Mouse (Mus musculus): ENCODE data around the gene Eif3m. TPM values are rescaled to one million over a fixed set of nuclear protein-coding genes. Genes with fewer than 3 reads are reported as not detected.
A peak's percentile ranks its signal among the peaks of the same experiment; 100 is the strongest.
"Not testable (repeated sequence)": the region's sequence is repeated elsewhere in the genome, so short reads cannot be mapped to it uniquely, and the experiment has no call there.

Eif3m gene
- polyA plus RNA-seq, 1 experiment from 2014 or later, result 338 TPM

DNA sequence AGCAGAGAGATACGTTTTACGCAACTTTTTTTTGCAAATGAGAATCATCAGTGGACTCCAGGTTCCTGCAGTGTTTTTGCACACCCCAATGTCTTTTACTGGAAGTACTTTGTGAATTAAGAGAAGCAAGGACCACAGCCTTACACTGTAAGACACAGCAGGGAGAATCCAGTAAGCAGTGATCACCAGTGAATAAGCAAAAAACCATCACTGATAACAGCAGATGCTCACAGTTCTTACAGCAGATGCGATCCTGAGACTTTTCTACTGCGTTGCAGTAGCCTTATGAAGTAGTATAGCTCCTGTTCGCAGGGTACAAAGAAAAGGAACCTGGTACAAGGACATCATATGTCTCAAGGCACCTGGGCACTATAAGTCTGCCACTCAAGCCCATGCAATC, 13.6 kb upstream of the Eif3m start:
- Histone ChIP-seq H3K4me3 (replicated peaks) (no peak overlapping the region), H3K4me1 (peaks cover 30% of the 10 kb centered on the region), H3K36me3 (no peaks in the 10 kb centered on the region), H3K9ac (no peak overlapping the region), H3K27ac (no peak overlapping the region), H3K4me2 (no peak overlapping the region), H3K9me3 (replicated peaks) (no peaks in the 10 kb centered on the region), H3K27me3 (0 out of 2 replicates have a peak, but pooled peaks cover 4% of the 10 kb centered on the region)
- no peak for ATAC-seq (replicated peaks; ENCODE audit: low FRiP score)
- 91% methylated on average over 5 of the region's 5 CpGs for WGBS

DNA sequence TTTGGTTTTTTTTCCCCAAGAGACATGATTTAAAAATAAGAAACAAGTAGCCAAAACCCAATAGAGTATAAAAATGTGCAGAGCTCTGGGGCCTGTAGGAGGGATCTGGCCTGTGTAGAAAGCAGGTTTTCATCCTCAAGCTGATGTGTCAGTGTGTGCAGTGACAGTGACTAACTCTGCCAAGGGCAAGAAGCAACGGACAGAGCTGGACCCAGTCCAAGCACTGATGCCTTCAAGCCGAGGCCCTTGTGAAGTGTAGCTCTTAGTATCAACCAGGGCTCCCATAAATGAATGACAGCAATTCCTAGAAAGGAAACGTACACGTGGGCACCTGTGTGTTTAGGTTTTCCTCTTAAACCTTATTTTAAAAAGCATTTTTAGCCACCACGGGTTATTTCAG, 11.9 kb upstream of the Eif3m start:
- Histone ChIP-seq H3K36me3 (no peaks in the 10 kb centered on the region), H3K4me3 (replicated peaks) (no peak overlapping the region), H3K9me3 (replicated peaks) (no peaks in the 10 kb centered on the region), H3K27ac (no peak overlapping the region), H3K27me3 (0 out of 2 replicates have a peak, but pooled peaks cover 4% of the 10 kb centered on the region), H3K9ac (no peak overlapping the region), H3K4me2 (no peak overlapping the region), H3K4me1 (peaks cover 29% of the 10 kb centered on the region)
- no peak for ATAC-seq (replicated peaks; ENCODE audit: low FRiP score)
- 58% methylated on average over 5 of the region's 5 CpGs for WGBS

- peak; percentile 47 for ATAC-seq (replicated peaks; ENCODE audit: low FRiP score)
- peaks cover 43% of the 10 kb centered on the region for H3K4me1 ChIP-seq
- H3K27ac ChIP-seq, result peak overlapping the region; percentile 79
- WGBS, result 30% methylated on average over 22 of the region's 22 CpGs
- H3K27me3 ChIP-seq, result 0 out of 2 replicates have a peak, but pooled peaks cover 4% of the 10 kb centered on the region
- no peak overlapping the region for H3K9ac ChIP-seq
- H3K36me3 ChIP-seq, result no peaks in the 10 kb centered on the region
- no peak overlapping the region for H3K4me3 ChIP-seq (replicated peaks)
- no peaks in the 10 kb centered on the region for H3K9me3 ChIP-seq (replicated peaks)
- H3K4me2 ChIP-seq, result peak overlapping the region; percentile 17; the same call in 1 of the 2 replicates
These were observed 10.2 kb upstream of the Eif3m start for GRCm38 (mm10) chr2:105026950-105027695.

- ATAC-seq (replicated peaks; ENCODE audit: low FRiP score); H3K9me3 ChIP-seq (replicated peaks); H3K36me3 ChIP-seq; H3K4me3 ChIP-seq (replicated peaks); H3K27me3 ChIP-seq; H3K9ac ChIP-seq; H3K27ac ChIP-seq; H3K4me2 ChIP-seq: not testable (repeated sequence)
- 74% methylated on average over 12 of the region's 12 CpGs for WGBS
- peaks cover 55% of the 10 kb centered on the region for H3K4me1 ChIP-seq
These were observed 8.7 kb upstream of the Eif3m start for GRCm38 (mm10) chr2:105025610-105026009.

DNA sequence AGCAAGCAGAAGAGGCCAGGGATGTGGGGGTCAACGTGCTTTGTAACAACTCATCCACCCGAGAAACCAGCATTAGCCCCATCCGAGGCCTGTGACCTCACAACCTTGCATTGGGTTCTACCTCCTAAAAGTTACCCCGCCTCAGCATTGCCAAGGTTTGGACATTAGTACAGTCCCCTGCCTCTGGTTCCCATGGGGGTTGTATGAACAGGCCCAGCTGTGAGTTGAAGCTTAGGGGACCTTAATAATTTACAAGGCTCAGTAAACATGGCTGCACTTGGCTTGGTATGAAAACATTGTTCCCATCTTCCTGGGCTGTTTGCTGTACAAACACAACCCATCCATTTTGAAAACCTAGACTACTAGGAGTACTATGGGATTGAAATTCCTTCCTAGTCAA, 6.9 kb upstream of the Eif3m start:
- Histone ChIP-seq H3K9ac (no peak overlapping the region), H3K36me3 (no peaks in the 10 kb centered on the region), H3K4me3 (replicated peaks) (no peak overlapping the region), H3K27ac (peak overlapping the region; percentile 82), H3K4me2 (no peak overlapping the region), H3K9me3 (replicated peaks) (no peaks in the 10 kb centered on the region), H3K4me1 (peaks cover 55% of the 10 kb centered on the region), H3K27me3 (no peaks in the 10 kb centered on the region)
- ATAC-seq (replicated peaks; ENCODE audit: low FRiP score), result peak; percentile 77
- 21% methylated on average over 4 of the region's 4 CpGs for WGBS

DNA sequence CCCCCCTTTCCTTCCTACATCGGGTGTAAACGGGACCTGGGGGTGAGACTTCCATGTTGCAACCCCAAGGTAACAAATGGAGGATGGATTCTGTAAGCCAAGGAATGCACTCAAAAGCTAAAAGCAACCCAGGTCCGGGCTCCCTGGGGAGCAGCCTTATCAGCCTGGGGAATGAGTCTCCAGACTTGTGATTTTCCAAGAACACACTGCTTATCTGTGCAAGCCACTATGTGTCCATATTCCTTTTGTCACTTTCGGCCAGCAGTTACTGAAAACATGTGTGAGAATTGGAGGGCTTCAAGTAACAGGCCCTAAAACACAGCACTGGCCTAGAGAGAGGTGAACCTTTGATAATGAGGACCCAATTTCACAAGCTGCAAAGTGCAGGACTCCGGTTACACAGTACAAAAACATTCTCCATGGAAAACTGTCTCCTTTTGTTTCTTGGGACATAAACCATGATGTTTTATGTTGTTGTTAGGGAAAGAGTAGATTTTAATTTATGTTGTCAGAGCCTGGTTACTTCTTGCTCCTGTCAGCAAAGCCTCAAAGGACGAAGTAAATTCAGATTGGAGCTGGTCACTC, 6.2 kb upstream of the Eif3m start:
- Histone ChIP-seq H3K9ac (no peak overlapping the region), H3K27me3 (no peaks in the 10 kb centered on the region), H3K4me2 (no peak overlapping the region), H3K36me3 (no peaks in the 10 kb centered on the region), H3K4me3 (replicated peaks) (no peak overlapping the region), H3K27ac (peak overlapping the region; percentile 82), H3K4me1 (peaks cover 55% of the 10 kb centered on the region), H3K9me3 (replicated peaks) (no peaks in the 10 kb centered on the region)
- whole genome bisulfite sequencing, result 19% methylated on average over 6 of the region's 6 CpGs
- peak; percentile 55 for ATAC-seq (replicated peaks; ENCODE audit: low FRiP score)

GRCm38 (mm10) chr2:105021836-105022235, 5.0 kb upstream of the Eif3m start:
- H3K9ac ChIP-seq, result no peak overlapping the region
- no peak for ATAC-seq (replicated peaks; ENCODE audit: low FRiP score)
- H3K9me3 ChIP-seq (replicated peaks), result no peaks in the 10 kb centered on the region
- H3K4me2 ChIP-seq, result no peak overlapping the region
- H3K27me3 ChIP-seq, result no peaks in the 10 kb centered on the region
- H3K27ac ChIP-seq, result peak overlapping the region; percentile 70
- no peaks in the 10 kb centered on the region for H3K36me3 ChIP-seq
- H3K4me1 ChIP-seq, result peaks cover 52% of the 10 kb centered on the region
- no peak overlapping the region for H3K4me3 ChIP-seq (replicated peaks)
- WGBS, result 86% methylated on average over 2 of the region's 2 CpGs

DNA sequence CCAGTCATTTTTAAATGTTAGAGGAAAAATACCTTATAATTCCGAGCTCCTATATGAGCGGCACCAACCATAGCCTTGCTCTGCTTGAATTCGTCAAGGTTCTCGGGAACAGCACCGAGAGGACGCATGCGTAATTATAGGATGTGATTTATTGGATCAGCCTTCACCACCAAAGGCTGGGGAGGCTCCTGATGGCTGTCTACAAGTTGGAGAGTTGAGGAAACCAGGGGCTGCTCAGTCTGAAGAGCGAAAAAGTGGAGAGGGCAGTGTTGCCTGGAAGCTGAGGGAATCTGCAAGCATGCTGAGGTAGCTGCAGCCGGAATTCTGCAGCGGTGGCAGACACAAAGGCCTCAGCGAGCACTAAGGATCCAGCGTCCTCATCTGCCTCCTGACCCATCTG, 4.4 kb upstream of the Eif3m start:
- H3K27ac ChIP-seq, result peak overlapping the region; percentile 63
- ATAC-seq (replicated peaks; ENCODE audit: low FRiP score), result no peak
- H3K4me1 ChIP-seq, result peaks cover 48% of the 10 kb centered on the region
- no peaks in the 10 kb centered on the region for H3K27me3 ChIP-seq
- no peak overlapping the region for H3K4me3 ChIP-seq (replicated peaks)
- no peaks in the 10 kb centered on the region for H3K9me3 ChIP-seq (replicated peaks)
- H3K4me2 ChIP-seq, result 0 out of 2 replicates have a peak overlapping the region, but pooled peaks have one; percentile 26
- 36% methylated on average over 12 of the region's 12 CpGs for WGBS
- peak overlapping the region; percentile 19; the same call in 1 of the 2 replicates for H3K9ac ChIP-seq
- no peaks in the 10 kb centered on the region for H3K36me3 ChIP-seq

- H3K4me1 ChIP-seq, result peaks cover 53% of the 10 kb centered on the region
- H3K27me3 ChIP-seq, result no peaks in the 10 kb centered on the region
- WGBS, result 92% methylated on average over 1 of the region's 1 CpGs
- H3K9ac ChIP-seq, result no peak overlapping the region
- no peak for ATAC-seq (replicated peaks; ENCODE audit: low FRiP score)
- H3K36me3 ChIP-seq, result no peaks in the 10 kb centered on the region
- H3K4me2 ChIP-seq, result no peak overlapping the region
- H3K4me3 ChIP-seq (replicated peaks), result no peak overlapping the region
- H3K27ac ChIP-seq, result no peak overlapping the region
- H3K9me3 ChIP-seq (replicated peaks), result no peaks in the 10 kb centered on the region
These were observed 2.6 kb upstream of the Eif3m start for GRCm38 (mm10) chr2:105019457-105019856.

GRCm38 (mm10) chr2:105017802-105018201, 922 bp upstream of the Eif3m start:
- 88% methylated on average over 3 of the region's 3 CpGs for WGBS
- Histone ChIP-seq H3K4me3 (replicated peaks) (no peak overlapping the region), H3K9ac (no peak overlapping the region), H3K36me3 (peaks cover 12% of the 10 kb centered on the region), H3K4me1 (peaks cover 38% of the 10 kb centered on the region), H3K9me3 (replicated peaks) (no peaks in the 10 kb centered on the region), H3K27ac (no peak overlapping the region), H3K27me3 (no peaks in the 10 kb centered on the region), H3K4me2 (peak overlapping the region; percentile 61; the same call in 1 of the 2 replicates)
- no peak for ATAC-seq (replicated peaks; ENCODE audit: low FRiP score)

DNA sequence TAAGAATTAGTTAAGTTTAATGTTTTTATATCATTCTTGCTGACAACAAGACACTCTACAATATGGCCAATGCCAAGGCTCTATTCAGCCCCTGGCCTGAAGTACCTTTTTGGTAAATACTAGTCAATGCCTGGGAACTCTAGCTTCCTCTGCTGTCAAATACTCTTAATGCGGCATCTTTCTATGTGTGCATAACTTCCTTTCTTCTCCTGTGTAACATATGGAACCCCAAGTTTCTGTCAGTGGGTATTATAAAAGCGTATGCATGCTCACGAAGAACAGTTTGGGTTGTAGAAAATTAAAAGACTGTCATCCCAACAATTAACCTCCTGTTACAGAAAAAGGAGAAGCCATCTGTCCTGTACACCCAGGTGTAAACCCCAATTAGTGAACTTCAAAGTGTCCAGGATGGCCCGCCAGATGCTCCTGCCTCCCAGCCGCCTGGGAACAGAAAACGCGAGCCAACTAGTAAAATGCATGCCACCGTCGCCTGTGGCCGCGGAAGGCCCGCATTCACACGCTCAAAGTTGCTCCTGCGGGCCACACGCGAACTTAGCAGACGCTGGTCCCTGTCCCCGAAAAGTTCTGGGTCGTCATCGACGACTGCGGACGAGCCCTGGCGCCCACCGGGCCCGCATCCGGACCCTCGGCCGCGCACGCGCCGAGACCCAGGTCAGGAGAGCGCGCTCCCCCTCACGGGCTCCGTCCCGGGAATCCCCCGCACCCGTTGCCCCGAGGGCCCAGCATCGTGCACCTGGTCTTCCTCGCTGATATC, 501 bp downstream of the Eif3m start:
- Histone ChIP-seq H3K4me3 (replicated peaks) (peak overlapping the region; percentile 93), H3K27me3 (no peaks in the 10 kb centered on the region), H3K27ac (peak overlapping the region; percentile 85), H3K9ac (peak overlapping the region; percentile 92), H3K4me2 (peak overlapping the region; percentile 61), H3K4me1 (peaks cover 27% of the 10 kb centered on the region), H3K36me3 (peaks cover 25% of the 10 kb centered on the region), H3K9me3 (replicated peaks) (no peaks in the 10 kb centered on the region)
- peak; percentile 84 for ATAC-seq (replicated peaks; ENCODE audit: low FRiP score)
- under 1% methylated on average over 43 of the region's 43 CpGs for WGBS

- H3K27ac ChIP-seq, result no peak overlapping the region
- no peak overlapping the region for H3K4me3 ChIP-seq (replicated peaks)
- H3K9ac ChIP-seq, result no peak overlapping the region
These were observed 9.6 kb downstream of the Eif3m start for GRCm38 (mm10) chr2:105007236-105007635.

More at GRCm38 (mm10) chr2:105007236-105007635, 9.6 kb downstream of the Eif3m start:
- no peak for ATAC-seq (replicated peaks; ENCODE audit: low FRiP score)
- Histone ChIP-seq H3K4me1 (peaks cover 7% of the 10 kb centered on the region; the same call in 1 of the 2 replicates), H3K4me2 (no peak overlapping the region), H3K9me3 (replicated peaks) (no peaks in the 10 kb centered on the region), H3K27me3 (no peaks in the 10 kb centered on the region), H3K36me3 (peaks cover 92% of the 10 kb centered on the region)

Measured in kidney, embryonic 15.5 days (tissue).